Mouse (Mus musculus): ENCODE data around the gene Spats2l. TPM values are rescaled to one million over a fixed set of nuclear protein-coding genes. Genes with fewer than 3 reads are reported as not detected.

The Spats2l gene
- polyA plus RNA-seq (2014; fragmentation: Illumina TruSeq; extraction: RNeasy Lipid Tissue Mini Kit (QIAGEN cat#74804); ENCODE audit: low read depth, low replicate concordance) = 3.0 TPM

DNA sequence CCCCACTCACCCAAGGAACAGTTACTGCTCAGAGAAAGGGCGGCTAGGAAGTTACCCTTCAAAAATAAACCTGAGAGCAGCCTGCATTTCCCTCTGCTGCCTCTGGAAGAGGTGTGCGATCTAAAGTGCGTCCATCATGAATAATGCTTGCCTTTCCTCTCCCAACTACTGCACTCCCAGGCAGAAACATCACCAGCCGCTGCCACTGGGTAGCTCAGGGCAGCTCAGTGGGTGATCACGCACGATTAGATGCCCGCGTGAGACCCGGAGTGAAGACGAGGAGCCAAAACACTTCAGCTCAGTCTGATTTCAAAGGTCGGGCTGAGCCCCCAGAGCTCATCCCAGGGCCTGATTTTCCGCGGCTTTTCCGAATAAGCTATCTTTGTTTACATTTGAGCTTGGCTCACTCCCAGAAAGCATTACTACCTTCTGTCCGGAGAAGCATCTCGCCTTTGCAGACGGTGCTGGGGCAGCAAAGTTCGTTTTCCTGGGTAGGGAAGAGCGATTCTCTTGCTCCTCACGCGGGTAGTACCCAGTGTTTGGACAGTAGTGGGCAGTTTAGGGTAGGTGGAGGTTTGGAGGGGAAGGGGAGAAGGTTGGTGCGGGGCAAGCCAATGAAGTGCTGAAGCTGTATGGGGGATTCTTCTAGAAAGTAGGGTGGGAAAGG, at the start of gene Spats2l:
Gene Spats2l, plus strand, starts transcription at position 162 of the 667 bp plus-strand sequence.

GRCm38 (mm10) chr1:57995432-57996132, 221.6 kb downstream of the Spats2l start, which contains the start of gene Sgo2a:
Gene Sgo2a, plus strand, starts transcription at chr1:57995971.

Other genes starting within 250 kb of the Spats2l start
- gene Sgo2a, start 221.8 kb downstream of the Spats2l start, polyA plus RNA-seq (2014; fragmentation: Illumina TruSeq; extraction: RNeasy Lipid Tissue Mini Kit (QIAGEN cat#74804); ENCODE audit: low read depth, low replicate concordance) = 0.16 TPM
- gene Kctd18, start 244.8 kb downstream of the Spats2l start, polyA plus RNA-seq (2014; fragmentation: Illumina TruSeq; extraction: RNeasy Lipid Tissue Mini Kit (QIAGEN cat#74804); ENCODE audit: low read depth, low replicate concordance) = 8.1 TPM

Data from liver, adult 10 weeks (tissue).